Mouse (Mus musculus) heart, postnatal 4 days (tissue): ENCODE results near the gene Amz1. TPM values are rescaled to one million over a fixed set of nuclear protein-coding genes. Genes with fewer than 3 reads are reported as not detected.

Experiments used
- DNase-seq: peaks from one replicate; pipeline ENCODE4 v3.0.0; 2021
- total RNA-seq, 2 experiments: library from RNA; stranded (reverse); gene quantifications; 2 replicates each; pipeline ENCODE4 v1.2.3; 2021

The Amz1 gene
- 1 to 10 TPM in 1 of 2 experiments, under 1 TPM in 1; 0.93 to 1.5 TPM for total RNA-seq

DNA sequence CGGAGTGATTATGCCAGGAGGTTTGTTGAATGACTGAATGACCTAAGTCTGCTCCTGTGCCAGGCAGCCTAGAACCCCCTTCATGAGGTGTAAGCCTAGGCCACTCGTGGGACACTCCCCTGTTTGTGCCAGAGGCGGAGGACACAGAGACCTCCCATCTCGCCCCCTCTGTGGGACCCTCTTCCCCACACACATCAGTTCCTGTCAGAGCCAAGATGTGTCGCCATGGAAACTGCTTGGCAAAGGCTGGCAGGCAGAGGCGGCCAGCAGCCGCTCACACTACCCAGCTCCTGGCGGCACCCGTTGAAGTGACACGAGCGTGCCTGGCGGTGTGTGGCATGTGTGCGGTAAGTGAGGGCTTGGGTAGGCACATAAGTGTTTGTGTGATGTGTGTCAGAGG lies at the start of gene Amz1:
Gene Amz1 (plus strand): TSS at position 306 of the 400 bp plus-strand sequence.
- no peak for DNase-seq

- DNase-seq = no peak
Measured at GRCm38 (mm10) chr5:140675079-140675478, 48.8 kb upstream of the Amz1 start.

- no peak for DNase-seq
Measured at GRCm38 (mm10) chr5:140675640-140676039, 48.3 kb upstream of the Amz1 start.

DNA sequence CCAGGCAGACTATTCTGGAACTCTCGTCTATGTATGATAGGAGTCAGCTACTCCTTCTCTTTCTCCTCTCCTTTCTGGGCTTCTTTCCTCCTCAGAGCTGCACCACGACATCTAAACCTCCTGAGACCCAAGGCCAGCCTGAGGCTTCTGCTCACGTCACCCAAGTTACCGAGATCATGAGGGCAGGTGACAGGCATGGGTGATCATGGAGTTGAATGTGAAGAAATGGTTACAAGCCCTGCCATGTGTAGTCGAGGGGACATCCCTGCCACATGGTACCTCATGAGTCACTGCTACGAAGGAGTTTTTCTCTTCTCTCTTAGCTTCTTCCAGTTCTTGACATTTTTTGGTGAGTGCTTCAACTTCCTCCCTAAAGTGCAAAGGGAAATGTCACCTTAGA lies 46.8 kb upstream of the Amz1 start:
- DNase-seq = no peak

- no peak for DNase-seq
Measured at GRCm38 (mm10) chr5:140680051-140680450, 43.9 kb upstream of the Amz1 start.

DNA sequence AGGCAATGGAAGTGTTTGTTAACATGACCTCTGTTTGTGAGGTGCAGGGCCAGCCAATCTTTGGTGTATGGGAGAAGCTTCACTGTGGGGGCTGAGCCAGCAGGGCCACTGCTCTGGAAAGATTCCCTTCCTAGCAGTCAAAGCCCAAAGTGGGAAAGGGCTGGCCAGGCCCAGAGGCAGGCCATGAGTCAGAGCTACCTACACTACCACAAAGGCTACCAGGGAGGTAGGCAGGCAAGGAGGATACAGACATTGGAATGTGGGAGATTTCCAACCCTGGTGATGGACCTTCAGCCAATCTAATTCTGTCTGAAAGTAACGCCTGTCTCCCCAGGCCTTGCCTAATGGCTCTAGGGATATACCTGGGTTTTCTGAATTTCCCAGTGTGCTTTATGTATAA lies 43.0 kb upstream of the Amz1 start:
- no peak for DNase-seq

- no peak for DNase-seq
Measured at GRCm38 (mm10) chr5:140682113-140682512, 41.8 kb upstream of the Amz1 start.

- peak; percentile 53 for DNase-seq
Measured at GRCm38 (mm10) chr5:140684343-140685148, 39.4 kb upstream of the Amz1 start.

- DNase-seq = no peak
Measured at GRCm38 (mm10) chr5:140688434-140688833, 35.5 kb upstream of the Amz1 start.

- DNase-seq = no peak
Measured at GRCm38 (mm10) chr5:140695987-140696386, 27.9 kb upstream of the Amz1 start.

- no peak for DNase-seq
Measured at GRCm38 (mm10) chr5:140699776-140700175, 24.2 kb upstream of the Amz1 start.

- peak; percentile 46 for DNase-seq
Measured at GRCm38 (mm10) chr5:140701661-140702060, 22.3 kb upstream of the Amz1 start.

DNA sequence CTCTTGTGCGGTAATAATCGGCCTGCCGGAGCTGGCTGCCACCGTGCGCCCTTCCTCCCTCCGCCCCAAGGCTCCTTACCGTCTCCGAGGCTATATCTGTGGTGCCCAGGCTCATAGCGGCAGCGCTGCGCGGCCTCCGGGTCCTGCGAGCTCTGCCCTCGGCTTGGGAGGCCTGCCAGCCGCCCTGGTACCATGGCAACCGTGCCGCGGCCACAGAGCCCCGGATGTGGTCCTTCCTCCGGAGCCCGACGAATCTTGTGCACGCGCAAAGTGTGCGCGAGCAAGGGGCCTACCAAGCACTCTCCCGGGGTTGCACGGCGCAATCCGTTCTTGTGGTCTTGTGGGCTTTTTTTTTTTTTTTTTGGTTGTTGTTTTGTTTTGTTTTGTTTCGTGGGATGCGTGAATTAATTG lies 21.8 kb upstream of the Amz1 start, which contains the start of gene Iqce:
Gene Iqce (minus strand): TSS at position 276 of the 411 bp plus-strand sequence.
- peak; percentile 97 for DNase-seq

DNA sequence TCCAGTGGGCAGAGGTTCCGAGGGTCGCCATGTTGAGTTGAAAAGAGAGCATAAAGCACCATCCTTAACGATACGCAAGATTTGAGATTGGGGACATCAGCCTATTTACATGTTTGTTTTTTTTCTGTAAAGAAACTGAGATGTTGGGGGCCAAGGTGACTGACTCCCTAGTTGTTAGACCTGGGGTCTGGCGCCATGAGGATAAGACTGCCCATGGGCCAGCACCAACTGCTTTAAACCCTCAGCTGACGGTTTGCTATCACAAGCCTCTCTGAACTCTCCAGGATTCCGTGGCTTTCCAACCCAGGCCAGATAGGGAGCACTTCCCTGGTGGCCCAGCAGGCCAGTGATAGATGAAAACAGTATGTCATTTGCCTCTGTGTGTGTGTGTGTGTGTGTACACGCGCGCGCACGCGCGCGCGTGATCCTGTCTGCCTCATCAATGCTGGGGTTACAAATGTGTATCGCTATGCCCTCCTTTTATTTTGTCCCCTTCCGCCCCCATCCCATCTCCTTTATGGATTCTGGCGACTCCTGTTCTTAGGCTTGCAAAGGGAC lies 21.2 kb upstream of the Amz1 start:
- DNase-seq = no peak

DNA sequence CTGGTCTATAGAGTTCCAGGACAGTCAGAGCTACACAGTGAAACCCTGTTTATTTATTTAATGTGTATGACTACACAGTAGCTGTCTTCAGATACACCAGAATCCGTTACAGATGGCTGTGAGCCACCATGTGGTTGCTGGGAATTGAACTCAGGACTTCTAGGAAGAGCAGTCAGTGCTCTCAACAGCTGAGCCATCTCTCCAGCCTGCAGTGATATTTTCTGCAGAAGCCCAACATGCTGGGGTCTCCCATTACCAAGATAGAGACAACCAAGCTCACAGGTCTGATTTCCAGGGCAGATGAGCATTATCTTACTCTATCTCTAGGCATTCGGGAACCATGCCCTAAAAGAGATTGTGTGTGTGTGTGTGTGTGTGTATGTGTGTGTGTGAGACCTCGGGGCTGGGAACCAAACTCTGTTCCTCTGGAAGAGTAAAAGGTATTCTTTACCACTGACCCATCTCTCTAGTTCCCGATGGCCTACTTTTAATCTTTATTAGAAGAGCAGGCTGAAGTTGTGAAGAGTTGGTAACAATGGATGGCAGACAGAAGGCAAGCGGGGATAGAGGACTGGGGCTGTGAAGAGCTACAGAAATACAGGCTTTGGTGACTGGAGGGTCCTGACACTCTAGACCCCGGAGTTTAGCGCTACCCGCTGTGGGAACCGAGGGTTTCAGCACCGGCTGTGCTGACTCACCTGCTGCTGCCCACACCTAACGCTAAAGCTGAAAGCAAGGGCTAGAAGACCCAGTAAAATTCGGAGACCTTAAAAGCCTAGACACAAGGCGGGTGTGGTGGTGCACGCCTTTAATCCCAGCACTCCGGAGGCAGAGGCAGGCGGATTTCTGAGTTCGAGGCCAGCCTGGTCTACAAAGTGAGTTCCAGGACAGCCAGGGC lies 20.2 kb upstream of the Amz1 start:
- DNase-seq = no peak

GRCm38 (mm10) chr5:140704378-140705251 lies 19.3 kb upstream of the Amz1 start, which contains the start of gene Brat1:
Gene Brat1, plus strand, starts transcription at chr5:140705011.
- peak; percentile 100 for DNase-seq

- peak; percentile 19 for DNase-seq
Measured at GRCm38 (mm10) chr5:140705501-140706171, 18.3 kb upstream of the Amz1 start.

- DNase-seq = no peak
Measured at GRCm38 (mm10) chr5:140710315-140710714, 13.6 kb upstream of the Amz1 start.

- DNase-seq = no peak
Measured at GRCm38 (mm10) chr5:140711040-140711439, 12.9 kb upstream of the Amz1 start.

- no peak for DNase-seq
Measured at GRCm38 (mm10) chr5:140720773-140721172, 3.2 kb upstream of the Amz1 start.

GRCm38 (mm10) chr5:140722121-140722520 lies 1.8 kb upstream of the Amz1 start:
- DNase-seq = no peak
